Mouse (Mus musculus): Measurements from ENCODE around the gene Pfn3. TPM values are rescaled to one million over a fixed set of nuclear protein-coding genes. Genes with fewer than 3 reads are reported as not detected.

Gene Pfn3
- total and polyA plus RNA-seq, 3 experiments = not detected

- peaks cover 0 to 2% of the 10 kb centered on the region in 2 experiments; a peak in 1 of 4 replicates for H3K36me3 ChIP-seq (ENCODE audit: control insufficient read depth in 1 of 2, insufficient read depth in 2 of 2, low read length in 2 of 2)
- H3K27me3 ChIP-seq (ENCODE audit: control insufficient read depth in 1 of 2, insufficient read depth in 2 of 2, low read length in 2 of 2) = no peaks in the 10 kb centered on the region; a peak in 2 of 4 replicates
- H3K4me1 ChIP-seq (ENCODE audit: control insufficient read depth in 1 of 2, insufficient read depth in 2 of 2, low read length in 2 of 2) = peaks cover 0 to 2% of the 10 kb centered on the region in 2 experiments; a peak in 1 of 4 replicates
- no peak overlapping the region for H3K9ac ChIP-seq (ENCODE audit: control insufficient read depth, low read depth, low read length, poor library complexity, severe bottlenecking)
- peak; percentile 62 for DNase-seq (ENCODE audit: low read depth, low spot score)
- H3K4me3 ChIP-seq (ENCODE audit: control insufficient read depth in 1 of 2, insufficient read depth in 1 of 2, low read depth in 2 of 2, low read length in 2 of 2) = no peak overlapping the region; a peak in 1 of 4 replicates
- no peak overlapping the region for H3K27ac ChIP-seq (ENCODE audit: control insufficient read depth, low read depth, low read length)
- H3K9me3 ChIP-seq (replicated peaks; ENCODE audit: insufficient read depth, low read length) = no peaks in the 10 kb centered on the region
- H3K79me2 ChIP-seq (ENCODE audit: control insufficient read depth, insufficient read depth, low read length, poor library complexity) = no peaks in the 10 kb centered on the region
- TF ChIP-seq TBP (IDR thresholded peaks at IDR 0.05; ENCODE audit: low read depth, low read length) (peak; percentile 80; the same call in 1 of the 2 replicates), CHD2 (IDR thresholded peaks at IDR 0.05; ENCODE audit: low read length) (no peak)
Observed at GRCm38 (mm10) chr13:55431889-55432685, 17.1 kb upstream of the Pfn3 start.

GRCm38 (mm10) chr13:55430566-55430965 is 15.5 kb upstream of the Pfn3 start:
- no peak for DNase-seq (ENCODE audit: low read depth, low spot score)
- TF ChIP-seq POLR2A (IDR thresholded peaks at IDR 0.05; ENCODE audit: control insufficient read depth in 1 of 2, insufficient read depth in 1 of 2, low read depth in 1 of 2, low read length in 2 of 2, poor library complexity in 1 of 2) = no peak
- TF ChIP-seq ZNF384 (IDR thresholded peaks at IDR 0.05; ENCODE audit: low read depth, low read length) = no peak
- TF ChIP-seq GATA1 (IDR thresholded peaks at IDR 0.05; ENCODE audit: low read depth, low read length) = no peak
- TF ChIP-seq E2F4 (IDR thresholded peaks at IDR 0.05; ENCODE audit: borderline replicate concordance, low read depth, low read length) = no peak
- TF ChIP-seq MXI1 (IDR thresholded peaks at IDR 0.05; ENCODE audit: low read depth, low read length) = no peak
- TF ChIP-seq BHLHE40 (IDR thresholded peaks at IDR 0.05; ENCODE audit: borderline replicate concordance, low read depth, low read length) = no peak
- no peak for TF ChIP-seq SMC3 (IDR thresholded peaks at IDR 0.05; ENCODE audit: low read depth, low read length)
- no peak overlapping the region for H3K27ac ChIP-seq (ENCODE audit: control insufficient read depth, low read depth, low read length)
- H3K4me1 ChIP-seq (ENCODE audit: control insufficient read depth in 1 of 2, insufficient read depth in 2 of 2, low read length in 2 of 2) = peaks cover 0 to 2% of the 10 kb centered on the region in 2 experiments; a peak in 1 of 4 replicates
- peaks cover 0 to 2% of the 10 kb centered on the region in 2 experiments; a peak in 1 of 4 replicates for H3K36me3 ChIP-seq (ENCODE audit: control insufficient read depth in 1 of 2, insufficient read depth in 2 of 2, low read length in 2 of 2)
- no peaks in the 10 kb centered on the region for H3K79me2 ChIP-seq (ENCODE audit: control insufficient read depth, insufficient read depth, low read length, poor library complexity)
- H3K9ac ChIP-seq (ENCODE audit: control insufficient read depth, low read depth, low read length, poor library complexity, severe bottlenecking) = no peak overlapping the region
- no peaks in the 10 kb centered on the region for H3K9me3 ChIP-seq (replicated peaks; ENCODE audit: insufficient read depth, low read length)
- H3K27me3 ChIP-seq (ENCODE audit: control insufficient read depth in 1 of 2, insufficient read depth in 2 of 2, low read length in 2 of 2) = no peaks in the 10 kb centered on the region; a peak in 2 of 4 replicates
- H3K4me3 ChIP-seq (ENCODE audit: control insufficient read depth in 1 of 2, insufficient read depth in 1 of 2, low read depth in 2 of 2, low read length in 2 of 2) = no peak overlapping the region

GRCm38 (mm10) chr13:55429226-55429888 is 14.3 kb upstream of the Pfn3 start:
- Histone ChIP-seq H3K36me3 (ENCODE audit: control insufficient read depth in 1 of 2, insufficient read depth in 2 of 2, low read length in 2 of 2) (peaks cover 0 to 2% of the 10 kb centered on the region in 2 experiments; a peak in 1 of 4 replicates), H3K79me2 (ENCODE audit: control insufficient read depth, insufficient read depth, low read length, poor library complexity) (no peaks in the 10 kb centered on the region), H3K4me1 (ENCODE audit: control insufficient read depth in 1 of 2, insufficient read depth in 2 of 2, low read length in 2 of 2) (peaks cover 0 to 2% of the 10 kb centered on the region in 2 experiments; a peak in 1 of 4 replicates), H3K27ac (ENCODE audit: control insufficient read depth, low read depth, low read length) (no peak overlapping the region), H3K27me3 (ENCODE audit: control insufficient read depth in 1 of 2, insufficient read depth in 2 of 2, low read length in 2 of 2) (no peaks in the 10 kb centered on the region; a peak in 2 of 4 replicates), H3K9ac (ENCODE audit: control insufficient read depth, low read depth, low read length, poor library complexity, severe bottlenecking) (no peak overlapping the region), H3K9me3 (replicated peaks; ENCODE audit: insufficient read depth, low read length) (no peaks in the 10 kb centered on the region), H3K4me3 (ENCODE audit: control insufficient read depth in 1 of 2, insufficient read depth in 1 of 2, low read depth in 2 of 2, low read length in 2 of 2) (no peak overlapping the region)
- no peak for TF ChIP-seq CTCF (IDR thresholded peaks at IDR 0.05 in 2 of 3, conservative IDR thresholded peaks at IDR 0.05 in 1 of 3; ENCODE audit: control insufficient read depth in 1 of 3, insufficient read depth in 1 of 3, low read depth in 2 of 3, low read length in 3 of 3, poor library complexity in 1 of 3, severe bottlenecking in 1 of 3)
- no peak for DNase-seq (ENCODE audit: low read depth, low spot score)

All from MEL (cell line).